Mouse (Mus musculus): ENCODE data around the gene Hectd2. TPM values are rescaled to one million over a fixed set of nuclear protein-coding genes. Genes with fewer than 3 reads are reported as not detected.

The Hectd2 gene
- total RNA-seq, 2 experiments from 2014 or later = 2.9 to 4.7 TPM

DNA sequence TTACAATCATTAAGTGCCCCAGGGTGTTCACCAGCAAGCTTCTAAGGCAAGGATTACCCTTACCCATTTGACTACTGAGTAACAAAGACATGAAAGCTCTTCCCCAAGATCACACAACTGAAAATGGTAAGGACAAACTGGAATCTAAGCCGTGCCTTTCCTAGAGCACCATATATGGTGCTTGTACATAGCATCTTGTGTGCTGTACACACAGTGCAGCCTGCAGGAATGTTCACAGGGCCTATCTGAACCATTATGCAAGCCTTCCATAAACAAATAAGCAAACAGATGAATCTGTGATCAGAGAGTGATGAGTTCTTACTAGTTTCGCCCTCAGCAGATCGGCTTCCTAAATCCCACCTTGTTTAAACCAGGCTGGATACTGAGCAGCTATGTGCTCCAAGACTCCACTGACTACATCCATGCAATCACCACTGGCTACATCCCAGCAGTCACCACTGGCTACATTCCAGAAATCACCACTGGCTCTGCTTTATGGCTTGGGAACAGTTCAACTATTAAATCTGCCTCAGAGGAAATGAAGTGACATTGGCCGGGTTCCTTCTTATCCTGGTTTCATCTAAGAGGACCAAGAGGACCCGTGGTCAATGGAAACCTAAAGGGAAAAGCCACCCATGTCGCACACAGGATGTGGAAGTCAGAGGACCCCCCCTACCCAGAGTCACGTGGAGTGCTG is 91.8 kb downstream of the Hectd2 start:
- no peak for DNase-seq

DNA sequence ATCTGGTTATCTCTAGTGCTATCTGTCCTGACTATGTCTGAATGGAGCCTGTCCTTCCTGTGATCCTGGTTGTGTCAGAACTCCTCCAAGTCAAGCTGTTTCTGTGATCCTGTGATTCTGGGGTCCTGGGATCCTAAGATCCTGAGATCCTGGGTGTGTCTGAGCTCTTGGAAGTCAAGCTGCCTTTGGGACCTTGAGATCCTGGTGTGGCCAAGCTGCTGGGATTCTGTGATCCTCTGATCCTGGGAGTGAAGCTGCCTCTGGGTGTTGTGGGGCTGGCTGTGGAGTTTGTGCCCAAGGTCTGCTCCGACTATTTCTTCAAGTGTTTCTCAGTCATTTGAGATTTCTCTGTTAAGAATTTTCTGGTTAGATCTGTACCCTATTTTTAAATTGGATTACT is 98.2 kb downstream of the Hectd2 start:
- no peak for DNase-seq

DNA sequence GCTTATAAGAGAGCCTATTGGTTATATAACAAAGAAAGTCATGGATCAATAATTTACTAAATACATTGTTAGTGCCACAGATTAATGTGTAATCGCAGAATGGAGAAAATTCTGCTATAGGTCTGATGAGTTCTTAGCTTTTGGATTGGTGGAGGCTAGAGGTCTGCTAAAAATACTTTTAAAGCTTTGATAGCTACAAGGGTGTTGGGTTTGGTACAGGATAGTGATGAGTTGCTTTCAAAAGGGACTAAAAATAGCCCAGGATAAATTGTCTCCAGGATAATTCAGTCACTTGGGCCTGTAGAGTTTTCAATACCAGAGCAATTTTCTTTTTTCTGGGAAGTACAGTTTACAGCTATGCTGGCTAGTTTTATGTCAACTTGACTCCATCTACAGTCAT is 108.3 kb downstream of the Hectd2 start:
- no peak for DNase-seq

DNA sequence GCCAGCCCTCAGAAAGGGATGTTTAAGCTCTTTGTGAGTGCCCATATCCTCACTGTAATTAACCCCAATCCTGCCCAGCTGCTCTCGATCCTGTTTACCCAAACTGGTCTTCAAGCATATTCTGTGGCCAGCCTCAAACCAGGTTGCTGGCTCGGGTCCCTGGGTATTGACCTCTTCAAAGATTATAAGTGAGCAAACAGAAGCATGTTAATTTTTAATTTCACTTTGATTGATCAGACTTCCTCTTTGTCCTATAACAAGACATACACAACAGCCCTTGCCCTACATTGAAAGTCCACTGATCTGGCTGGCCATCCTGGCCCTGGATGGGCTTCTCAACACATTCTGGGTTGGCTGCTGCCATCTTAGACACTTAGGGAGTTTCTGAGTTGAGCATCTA is 109.5 kb downstream of the Hectd2 start:
- no peak for DNase-seq

DNA sequence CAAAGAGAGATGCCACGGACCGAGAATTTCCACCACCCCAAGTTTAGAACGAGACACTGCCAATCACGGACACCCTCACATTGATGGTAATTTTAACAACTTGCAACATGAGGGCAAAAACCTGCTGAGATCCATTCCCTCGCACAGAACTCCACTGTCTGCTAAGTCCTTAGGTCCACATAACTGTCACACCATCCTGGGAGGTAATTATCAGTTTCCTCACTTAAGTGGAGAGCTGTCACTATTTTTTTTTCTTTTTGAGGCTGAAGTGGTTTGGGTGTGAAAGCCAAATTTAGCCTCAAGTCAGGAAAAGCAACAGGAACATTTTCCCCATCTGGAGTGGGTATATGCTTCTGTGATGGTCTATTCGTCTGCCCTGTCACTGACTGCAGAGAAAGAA is 110.0 kb downstream of the Hectd2 start:
- no peak for DNase-seq

DNA sequence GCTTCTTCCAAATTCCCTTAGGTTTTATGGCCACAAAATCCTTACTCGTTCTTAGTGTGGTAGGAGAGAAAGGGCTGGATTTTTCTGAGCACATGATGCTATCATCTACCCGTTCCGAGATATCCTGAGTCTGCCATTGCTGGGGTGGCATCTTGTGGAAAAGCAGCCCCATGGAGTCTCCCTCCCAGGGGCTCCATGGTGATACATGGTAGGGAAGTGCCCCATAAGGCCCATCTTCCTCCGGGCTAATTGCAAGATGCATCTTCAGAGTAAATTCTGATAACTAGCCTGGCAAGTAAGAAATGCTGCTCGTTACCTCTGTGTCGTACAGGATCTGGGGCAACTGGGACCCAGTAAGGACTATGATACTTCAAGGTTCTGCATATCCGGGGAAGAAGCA is 110.8 kb downstream of the Hectd2 start:
- DNase-seq = no peak

DNA sequence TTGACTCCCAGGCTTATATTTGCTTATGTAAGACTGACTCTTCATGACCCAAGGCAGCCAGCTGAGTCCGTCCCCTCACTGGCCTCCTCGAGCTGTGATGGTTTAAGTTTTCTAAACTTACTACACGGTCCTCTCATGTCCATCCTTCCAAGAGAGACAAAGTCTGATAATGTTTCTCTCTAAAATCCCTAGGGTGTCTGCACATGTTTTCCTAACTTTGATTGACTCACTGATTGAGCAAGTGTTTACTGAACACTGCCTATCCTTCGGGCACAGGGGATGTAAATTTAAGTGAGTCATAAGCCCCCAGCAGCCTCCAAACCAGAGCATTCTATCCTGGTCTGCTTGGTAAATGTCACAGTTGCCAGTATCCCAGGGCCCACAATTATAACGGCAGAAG is 111.2 kb downstream of the Hectd2 start:
- no peak for DNase-seq

DNA sequence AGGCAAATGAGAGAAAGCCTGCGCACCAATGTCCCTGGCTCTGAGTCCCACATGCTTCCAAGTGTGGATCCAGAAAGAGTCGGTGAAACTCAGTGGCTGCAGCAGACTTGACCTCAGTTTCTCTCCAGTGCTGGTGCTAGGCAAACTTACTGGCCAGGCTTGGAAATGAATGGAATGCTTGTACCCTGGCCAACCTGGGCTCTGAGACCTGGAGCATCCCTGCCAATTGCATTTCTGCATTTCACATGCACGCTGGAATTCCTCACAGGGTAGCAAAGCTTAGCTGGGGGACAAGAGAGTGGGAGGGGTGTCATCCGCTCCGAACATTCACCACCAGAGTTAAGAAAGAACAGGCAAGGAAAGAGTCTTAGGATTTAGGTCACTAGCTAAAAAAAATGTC is 112.0 kb downstream of the Hectd2 start:
- no peak for DNase-seq

DNA sequence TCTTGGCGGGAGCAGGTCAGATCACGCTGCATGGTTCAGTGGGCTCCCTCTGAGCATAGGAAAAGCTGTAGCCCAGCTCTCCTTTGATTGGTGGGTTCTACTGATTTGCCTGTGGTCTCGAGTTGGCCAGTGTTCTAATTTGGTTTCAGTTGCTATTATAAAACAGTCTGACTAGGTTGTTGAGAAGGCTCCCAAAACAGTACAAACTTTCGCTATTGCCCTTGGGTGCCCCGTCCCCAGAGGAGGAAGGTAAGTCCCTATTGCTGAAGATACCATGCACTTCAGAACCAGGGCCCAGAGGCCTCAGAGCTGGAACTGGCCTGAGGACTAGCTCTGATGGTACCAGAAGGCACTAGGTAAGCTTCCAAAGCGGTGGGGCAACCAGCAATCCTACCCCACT is 112.9 kb downstream of the Hectd2 start:
- DNase-seq = no peak

DNA sequence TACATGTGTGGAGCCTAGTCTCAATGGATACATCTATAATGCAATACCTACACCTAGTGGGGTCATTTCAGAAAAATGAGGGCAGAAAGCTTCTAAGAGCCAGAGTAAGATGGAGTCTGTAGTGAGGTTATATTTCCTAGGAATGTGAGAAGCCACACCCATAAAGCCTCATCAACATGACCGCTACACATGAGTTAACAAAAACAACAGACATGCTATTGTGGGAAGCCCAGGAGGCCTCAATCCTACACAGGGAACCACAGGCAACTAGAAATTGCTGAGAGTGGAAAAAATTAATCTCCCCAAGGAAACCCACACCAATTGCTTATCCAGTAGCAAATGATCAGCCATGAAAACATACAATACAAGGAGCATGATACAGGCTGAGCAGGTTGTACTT is 113.7 kb downstream of the Hectd2 start:
- no peak for DNase-seq

DNA sequence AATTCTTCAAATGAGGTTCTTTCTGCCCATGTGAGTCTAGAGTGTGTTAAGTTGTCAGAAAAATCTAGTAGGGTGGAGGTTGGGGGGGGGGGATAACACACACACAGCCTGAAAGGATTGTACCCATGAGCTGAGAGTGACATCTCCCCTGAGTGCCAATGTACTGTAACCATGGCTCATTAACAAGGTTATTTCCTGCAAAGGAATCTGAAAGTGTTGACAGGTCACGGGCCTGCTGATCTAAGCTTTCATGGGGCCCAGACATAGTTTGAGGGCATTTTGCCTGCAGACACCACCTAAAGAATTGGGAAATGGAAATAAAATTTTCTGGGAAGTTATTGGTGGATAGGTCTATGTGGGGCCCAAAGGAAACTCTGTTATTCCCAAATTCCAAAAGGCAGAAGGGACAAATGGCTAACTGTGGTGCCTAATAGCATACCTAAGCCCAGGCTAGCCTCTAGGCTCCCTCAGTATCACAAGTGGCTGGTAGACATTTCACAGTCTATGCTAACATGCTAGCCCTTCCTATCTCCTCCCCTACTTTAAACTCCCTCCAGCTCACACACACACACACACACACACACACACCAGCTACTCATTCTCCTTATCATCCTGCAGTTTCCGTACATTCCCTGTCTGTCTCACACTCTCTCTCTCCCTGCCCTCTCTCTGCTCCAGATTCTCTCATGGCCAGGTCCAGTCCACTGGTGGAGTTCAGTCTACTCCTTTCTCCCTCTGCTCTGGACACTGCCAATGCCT is 114.6 kb downstream of the Hectd2 start:
- DNase-seq = no peak

DNA sequence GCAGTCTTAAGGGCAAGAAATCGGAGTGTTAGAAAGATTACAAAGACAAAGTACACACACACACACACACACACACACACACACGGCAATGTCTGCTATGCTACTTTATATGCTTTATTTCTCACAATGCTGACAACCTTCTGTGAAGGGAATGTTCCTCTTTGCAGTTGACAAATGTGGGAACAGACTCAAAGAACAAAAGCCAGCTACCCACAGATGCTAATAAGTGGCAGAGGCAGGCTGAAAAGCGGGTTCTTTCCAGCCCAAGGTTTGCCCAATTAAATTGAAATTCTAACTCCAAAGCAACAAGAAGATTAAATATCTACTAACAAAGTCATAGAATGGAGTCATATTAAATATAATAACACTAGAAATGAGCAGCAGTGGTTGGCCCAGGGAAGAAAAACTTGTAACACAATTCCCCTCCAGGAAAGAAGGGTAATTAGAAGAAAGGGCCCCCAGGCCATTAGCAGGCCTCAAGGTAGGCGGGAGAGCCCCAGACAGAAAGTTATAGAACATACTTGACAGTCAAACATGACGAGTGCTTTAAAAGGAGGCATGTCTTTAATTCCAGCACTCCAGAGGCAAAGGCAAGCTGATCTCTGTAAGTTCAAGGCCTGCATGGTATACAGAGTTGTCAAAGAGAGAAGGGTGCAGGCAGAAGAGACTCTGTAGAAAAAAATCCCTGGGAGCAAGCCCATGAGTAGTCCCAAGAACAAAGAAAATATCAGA is 115.4 kb downstream of the Hectd2 start:
- DNase-seq = no peak

Other genes starting within 250 kb of the Hectd2 start
- gene Pcgf5, start 206.3 kb upstream of the Hectd2 start, total RNA-seq (2021) = 10 to 100 TPM; 23.5 to 26.8 TPM
- gene Ppp1r3c, start 182.0 kb downstream of the Hectd2 start, total RNA-seq (2021) = 100 to 1,000 TPM; 219 to 491 TPM